Mouse (Mus musculus) lung, adult 2 months (tissue): ENCODE results near the gene Tsen15.

Experiments
- CTCF ChIP-seq: fragments of 200-500 bp; IDR thresholded peaks from 2 replicates; pipeline ENCODE4 v1.5.1; 2011; ENCODE audit warnings: mild to moderate bottlenecking, low read length, control low read depth; ENCODE audit not compliant: insufficient read depth
- POLR2A ChIP-seq: fragments of 200-500 bp; IDR thresholded peaks from 2 replicates; pipeline ENCODE4 v1.6.1; 2011; ENCODE audit warnings: low read depth, mild to moderate bottlenecking, control low read depth, low read length, borderline replicate concordance; ENCODE audit errors: extremely low read depth

GRCm38 (mm10) chr1:152347946-152348345 lies 38.5 kb downstream of the Tsen15 start:
- TF ChIP-seq CTCF (no peak), POLR2A (no peak)
